Mouse (Mus musculus): ENCODE results near the gene Il1rl2. TPM values are rescaled to one million over a fixed set of nuclear protein-coding genes. Genes with fewer than 3 reads are reported as not detected.

Il1rl2 gene
- total and polyA plus RNA-seq, 3 experiments: 0.04 to 0.08 TPM; not detected in 1

DNA sequence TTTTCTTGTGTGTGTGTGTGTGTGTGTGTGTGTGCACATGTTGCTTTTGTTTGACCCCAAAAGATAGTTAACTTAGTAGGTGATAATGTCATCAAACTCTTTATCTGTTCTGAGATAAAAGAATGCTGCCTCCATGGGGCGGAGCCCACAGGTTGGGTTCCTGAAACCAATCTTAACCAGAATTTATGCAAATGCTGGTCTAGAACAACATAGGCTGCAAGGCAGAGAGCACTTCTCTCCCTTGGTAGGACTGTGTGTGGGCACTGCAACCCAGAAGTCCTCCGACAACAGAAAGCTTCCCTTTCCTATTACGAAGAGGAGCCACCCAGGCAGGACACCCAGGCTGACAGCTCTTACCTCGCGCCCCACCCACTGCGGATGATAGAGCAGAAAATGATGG is 75.2 kb downstream of the Il1rl2 start:
- TF ChIP-seq MYB (IDR thresholded peaks at IDR 0.05; ENCODE audit: low read depth, low read length) (no peak), MYC (IDR thresholded peaks at IDR 0.05; ENCODE audit: low read depth, low read length) (no peak), ZKSCAN1 (IDR thresholded peaks at IDR 0.05; ENCODE audit: low read depth, low read length) (no peak), TCF12 (IDR thresholded peaks at IDR 0.05; ENCODE audit: low read depth, low read length) (no peak), ZMIZ1 (IDR thresholded peaks at IDR 0.05; ENCODE audit: low read depth, low read length) (no peak), GABPA (IDR thresholded peaks at IDR 0.05; ENCODE audit: low read depth, low read length) (no peak), MAFK (IDR thresholded peaks at IDR 0.05; ENCODE audit: borderline replicate concordance, low read depth, low read length) (no peak), RAD21 (IDR thresholded peaks at IDR 0.05; ENCODE audit: low read depth, low read length) (no peak), ZNF384 (IDR thresholded peaks at IDR 0.05; ENCODE audit: low read depth, low read length) (no peak), MXI1 (IDR thresholded peaks at IDR 0.05; ENCODE audit: low read depth, low read length) (no peak), SMC3 (IDR thresholded peaks at IDR 0.05; ENCODE audit: low read depth, low read length) (no peak), EP300 (IDR thresholded peaks at IDR 0.05; ENCODE audit: low read depth in 1 of 2, low read length in 2 of 2) (no peak), ZC3H11A (IDR thresholded peaks at IDR 0.05; ENCODE audit: low read depth, low read length) (no peak), ELF1 (IDR thresholded peaks at IDR 0.05; ENCODE audit: low read depth, low read length) (no peak), USF2 (IDR thresholded peaks at IDR 0.05; ENCODE audit: borderline replicate concordance in 1 of 2, insufficient read depth in 1 of 2, low read depth in 1 of 2, low read length in 2 of 2) (no peak), SIN3A (IDR thresholded peaks at IDR 0.05; ENCODE audit: low read length) (no peak)
- H3K36me3 ChIP-seq (ENCODE audit: control insufficient read depth in 1 of 2, insufficient read depth in 2 of 2, low read length in 2 of 2): no peaks in the 10 kb centered on the region

GRCm38 (mm10) chr1:40404682-40405081 is 80.3 kb downstream of the Il1rl2 start:
- no peak overlapping the region for H3K27ac ChIP-seq (ENCODE audit: control insufficient read depth, low read depth, low read length)
- H3K79me2 ChIP-seq (ENCODE audit: control insufficient read depth, insufficient read depth, low read length, poor library complexity): no peaks in the 10 kb centered on the region
- H3K9ac ChIP-seq (ENCODE audit: control insufficient read depth, low read depth, low read length, poor library complexity, severe bottlenecking): no peak overlapping the region
- no peaks in the 10 kb centered on the region for H3K4me1 ChIP-seq (ENCODE audit: control insufficient read depth in 1 of 2, insufficient read depth in 2 of 2, low read length in 2 of 2)
- no peaks in the 10 kb centered on the region for H3K27me3 ChIP-seq (ENCODE audit: control insufficient read depth in 1 of 2, insufficient read depth in 2 of 2, low read length in 2 of 2)
- no peaks in the 10 kb centered on the region for H3K36me3 ChIP-seq (ENCODE audit: control insufficient read depth in 1 of 2, insufficient read depth in 2 of 2, low read length in 2 of 2)
- no peak overlapping the region for H3K4me3 ChIP-seq (ENCODE audit: control insufficient read depth in 1 of 2, insufficient read depth in 1 of 2, low read depth in 2 of 2, low read length in 2 of 2)
- no peak for DNase-seq (ENCODE audit: low read depth, low spot score)
- TF ChIP-seq JUND (IDR thresholded peaks at IDR 0.05; ENCODE audit: low read depth, low read length): no peak
- no peak for TF ChIP-seq ZNF384 (IDR thresholded peaks at IDR 0.05; ENCODE audit: low read depth, low read length)
- no peak for TF ChIP-seq RAD21 (IDR thresholded peaks at IDR 0.05; ENCODE audit: low read depth, low read length)
- no peak for TF ChIP-seq USF1 (IDR thresholded peaks at IDR 0.05; ENCODE audit: low read depth, low read length)
- TF ChIP-seq POLR2A (IDR thresholded peaks at IDR 0.05; ENCODE audit: control insufficient read depth in 1 of 2, insufficient read depth in 1 of 2, low read depth in 1 of 2, low read length in 2 of 2, poor library complexity in 1 of 2): no peak
- no peak for TF ChIP-seq GABPA (IDR thresholded peaks at IDR 0.05; ENCODE audit: low read depth, low read length)
- no peak for TF ChIP-seq POLR2AphosphoS2 (IDR thresholded peaks at IDR 0.05; ENCODE audit: low read length)
- no peaks in the 10 kb centered on the region for H3K9me3 ChIP-seq (replicated peaks; ENCODE audit: insufficient read depth, low read length)

More for the DNA sequence above, 75.2 kb downstream of the Il1rl2 start:
- Histone ChIP-seq H3K27ac (ENCODE audit: control insufficient read depth, low read depth, low read length) (no peak overlapping the region), H3K27me3 (ENCODE audit: control insufficient read depth in 1 of 2, insufficient read depth in 2 of 2, low read length in 2 of 2) (no peaks in the 10 kb centered on the region), H3K79me2 (ENCODE audit: control insufficient read depth, insufficient read depth, low read length, poor library complexity) (no peaks in the 10 kb centered on the region), H3K4me1 (ENCODE audit: control insufficient read depth in 1 of 2, insufficient read depth in 2 of 2, low read length in 2 of 2) (no peaks in the 10 kb centered on the region), H3K4me3 (ENCODE audit: control insufficient read depth in 1 of 2, insufficient read depth in 1 of 2, low read depth in 2 of 2, low read length in 2 of 2) (no peak overlapping the region), H3K9me3 (replicated peaks; ENCODE audit: insufficient read depth, low read length) (no peaks in the 10 kb centered on the region), H3K9ac (ENCODE audit: control insufficient read depth, low read depth, low read length, poor library complexity, severe bottlenecking) (no peak overlapping the region)
- DNase-seq (ENCODE audit: low read depth, low spot score): no peak

All from MEL (cell line).